Mouse (Mus musculus): ENCODE data around the gene Dis3. TPM values are rescaled to one million over a fixed set of nuclear protein-coding genes. Genes with fewer than 3 reads are reported as not detected.

Gene Dis3
- polyA plus RNA-seq, 1 experiment from 2014 or later: 20.3 TPM

DNA sequence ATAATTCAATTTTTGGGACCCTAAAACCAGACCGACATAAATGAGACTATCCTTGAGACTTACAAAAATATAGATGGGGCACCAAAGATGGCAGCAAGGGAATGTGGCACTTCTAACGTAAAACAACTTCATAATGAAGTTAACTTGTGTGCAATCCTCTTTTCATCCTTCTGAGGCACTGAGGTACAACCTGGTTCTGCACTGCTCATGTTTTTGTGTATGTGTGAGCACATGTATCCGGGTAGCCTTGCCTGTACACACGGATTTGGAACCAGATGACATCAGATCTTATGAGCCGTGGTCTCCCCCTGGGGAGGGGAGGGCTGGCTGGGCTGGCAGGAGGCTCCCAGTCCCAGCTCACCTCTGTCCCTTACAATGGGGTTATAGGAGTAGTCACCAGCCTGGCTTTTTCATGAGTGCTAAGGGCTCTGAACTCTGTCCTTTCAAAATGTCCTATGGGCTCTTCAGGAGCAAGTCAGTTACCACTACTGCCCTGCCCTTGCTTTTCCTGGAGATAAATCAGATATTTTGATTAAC lies 68.2 kb downstream of the Dis3 start:
- peaks cover 20% of the 10 kb centered on the region for H3K36me3 ChIP-seq
- peaks cover 11% of the 10 kb centered on the region; the same call in 1 of the 2 replicates for H3K4me1 ChIP-seq (replicated peaks)
- H3K4me3 ChIP-seq: no peak overlapping the region
- 0 out of 2 replicates have a peak, but pooled peaks have one; percentile 30 for ATAC-seq (ENCODE audit: low read depth)
- peaks cover 4% of the 10 kb centered on the region for H3K9me3 ChIP-seq
- no peak overlapping the region for H3K27ac ChIP-seq (replicated peaks)
- WGBS: 82% methylated on average over 5 of the region's 5 CpGs
- no peaks in the 10 kb centered on the region for H3K27me3 ChIP-seq
- H3K4me2 ChIP-seq: no peak overlapping the region
- no peak overlapping the region for H3K9ac ChIP-seq

DNA sequence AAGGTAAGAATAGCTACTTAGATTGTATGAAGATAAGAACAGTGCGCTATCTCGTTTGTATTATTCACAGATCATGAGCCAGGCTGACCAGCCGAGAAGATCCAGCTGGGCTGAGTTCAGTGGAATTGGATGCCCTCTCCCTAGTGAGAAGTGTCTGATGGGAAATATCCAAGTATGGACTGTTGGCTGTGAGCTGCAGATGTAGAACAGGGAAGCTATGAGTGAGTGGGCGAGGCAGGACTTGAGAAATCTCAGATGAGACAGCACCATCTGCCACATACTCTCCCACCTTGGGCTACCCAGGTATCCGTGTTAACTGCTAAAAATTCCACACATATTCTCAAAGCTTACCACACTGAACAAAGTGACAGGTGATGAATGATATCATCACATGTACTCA lies 69.6 kb downstream of the Dis3 start:
- ATAC-seq (ENCODE audit: low read depth): no peak
- H3K4me1 ChIP-seq (replicated peaks): peaks cover 11% of the 10 kb centered on the region; the same call in 1 of the 2 replicates
- no peak overlapping the region for H3K4me2 ChIP-seq
- H3K9ac ChIP-seq: no peak overlapping the region
- 81% methylated on average over 5 of the region's 5 CpGs for WGBS
- no peak overlapping the region for H3K27ac ChIP-seq (replicated peaks)
- peaks cover 4% of the 10 kb centered on the region for H3K9me3 ChIP-seq
- peaks cover 15% of the 10 kb centered on the region for H3K36me3 ChIP-seq
- H3K27me3 ChIP-seq: no peaks in the 10 kb centered on the region
- no peak overlapping the region for H3K4me3 ChIP-seq

Other genes with a start within 250 kb of the Dis3 start
- gene Rpl36a-ps1, start 105.5 kb downstream of the Dis3 start, polyA plus RNA-seq (2015; fragmentation: Nextera tagmentation; extraction: Ambion mirVana): 1.1 TPM in 1 of 2 replicates, not detected in the other
- 121 and 128 TPM in 2 replicates for gene Mzt1, start 53.6 kb downstream of the Dis3 start, polyA plus RNA-seq (2015; fragmentation: Nextera tagmentation; extraction: Ambion mirVana)
- gene Bora, start 53.5 kb downstream of the Dis3 start, polyA plus RNA-seq (2015; fragmentation: Nextera tagmentation; extraction: Ambion mirVana): 18.3 and 23.9 TPM in 2 replicates
- 18.1 and 18.9 TPM in 2 replicates for gene Pibf1, start 346 bp downstream of the Dis3 start, polyA plus RNA-seq (2015; fragmentation: Nextera tagmentation; extraction: Ambion mirVana)
- 4.9 and 5.2 TPM in 2 replicates for gene Klf5, start 198.9 kb upstream of the Dis3 start, polyA plus RNA-seq (2015; fragmentation: Nextera tagmentation; extraction: Ambion mirVana)

All from neural tube, embryonic 13.5 days (tissue).